Mouse (Mus musculus) urinary bladder, adult 18-20 months (tissue): Measurements from ENCODE around the gene Gcn1l1.
A peak's percentile ranks its signal among the peaks of the same experiment; 100 is the strongest.
"Not testable (repeated sequence)": the region's sequence is repeated elsewhere in the genome, so short reads cannot be mapped to it uniquely, and the experiment has no call there.

ENCODE experiments used
- DNase-seq, 2 experiments: peaks; one replicate each; pipeline ENCODE4 v3.0.0; 2022; ENCODE audit warnings: low spot score in 2 of 2, mixed read lengths in 2 of 2

Gcn1l1 gene

DNA sequence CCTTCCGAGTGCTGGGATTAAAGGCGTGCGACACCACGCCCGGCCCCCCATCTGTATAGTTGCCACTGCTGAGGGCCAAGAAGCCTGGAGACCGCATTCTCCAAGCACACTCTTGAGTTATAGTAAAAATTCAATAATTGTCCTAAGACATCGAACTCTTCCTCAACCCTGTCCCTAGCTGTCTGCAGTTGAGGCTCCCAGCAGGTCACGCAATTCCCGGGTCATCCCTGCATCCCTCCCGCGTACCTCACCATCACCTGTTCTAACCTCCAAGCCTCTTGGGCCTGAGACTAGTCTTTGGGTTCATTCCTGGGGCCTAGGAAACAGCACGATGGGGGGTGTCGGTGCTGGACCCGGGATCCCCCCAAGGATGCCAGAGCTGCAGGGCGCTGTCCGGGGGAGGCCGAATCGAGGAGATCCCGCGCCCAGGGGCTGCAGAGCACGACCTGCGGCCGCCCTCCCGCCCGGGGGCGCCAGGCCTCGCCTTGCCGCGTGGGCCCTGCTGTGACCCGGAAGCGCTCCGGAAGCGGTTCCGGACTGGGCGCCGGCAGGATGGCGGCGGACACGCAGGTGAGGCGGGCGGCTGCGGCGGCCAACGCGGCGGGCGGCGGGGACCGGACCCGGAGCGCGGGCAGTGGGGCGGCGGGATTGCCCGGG lies at the start of gene Gcn1l1:
Gcn1l1 (plus strand) TSS at position 518 of the 657 bp plus-strand sequence.
- peak; percentile 68 to 77 for DNase-seq

DNA sequence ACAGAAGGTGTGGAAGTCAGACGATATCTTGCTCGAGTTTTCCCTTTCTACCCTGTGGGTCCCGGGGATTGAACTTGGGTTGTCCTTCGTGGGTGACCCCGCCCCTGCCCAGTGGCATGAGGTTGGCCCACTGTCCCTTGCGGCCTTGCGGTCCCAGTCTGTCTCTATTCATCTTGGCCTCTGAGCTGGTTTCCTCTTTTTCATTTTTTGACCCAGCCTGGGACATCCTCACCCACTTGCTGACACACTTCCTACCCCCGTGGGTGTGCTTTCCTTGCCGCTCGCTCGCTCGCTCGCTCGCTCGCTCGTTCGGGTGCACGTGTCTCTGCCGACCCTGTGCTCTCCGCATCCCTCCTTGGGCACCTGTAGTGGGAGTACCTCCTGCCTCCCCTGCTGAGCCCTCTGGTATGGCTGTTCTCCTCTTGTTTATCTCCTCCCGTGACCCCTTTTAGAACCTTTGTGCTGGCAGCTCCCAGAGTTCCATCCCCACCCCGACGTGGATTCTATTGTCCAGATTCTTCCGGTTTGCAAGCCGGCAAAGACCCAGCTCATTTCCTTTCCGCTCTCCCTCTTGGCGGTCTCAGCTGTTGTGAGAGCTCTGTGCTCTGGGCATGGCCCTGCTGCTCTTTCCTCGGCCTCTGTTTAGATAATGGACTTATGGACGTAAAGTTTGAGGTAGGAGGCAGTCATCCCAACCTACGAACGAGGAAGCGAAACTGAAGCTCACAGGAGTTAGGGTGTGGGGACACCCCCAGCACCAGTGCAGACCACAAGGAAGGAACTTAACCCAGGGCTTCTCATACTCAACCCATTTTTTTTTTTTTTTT lies 48.8 kb upstream of the Gcn1l1 start:
- DNase-seq: no peak

DNA sequence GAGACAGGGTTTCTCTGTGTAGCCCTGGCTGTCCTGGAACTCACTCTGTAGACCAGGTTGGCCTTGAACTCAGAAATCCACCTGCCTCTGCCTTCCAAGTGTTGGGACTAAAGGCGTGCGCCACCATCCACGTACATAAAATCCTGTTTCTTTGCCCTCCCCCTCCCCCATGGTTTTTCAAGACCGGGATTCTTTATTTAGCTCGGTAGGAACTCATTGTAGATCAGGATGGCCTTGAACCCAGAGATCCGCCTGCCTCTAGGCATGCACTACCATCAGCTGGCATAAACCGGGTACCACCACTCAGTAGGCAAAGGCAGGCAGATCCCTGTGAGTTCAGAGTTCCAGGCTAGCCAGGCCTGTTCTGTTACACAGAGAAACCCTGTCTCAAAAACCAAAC lies 48.1 kb upstream of the Gcn1l1 start:
- no peak for DNase-seq

DNA sequence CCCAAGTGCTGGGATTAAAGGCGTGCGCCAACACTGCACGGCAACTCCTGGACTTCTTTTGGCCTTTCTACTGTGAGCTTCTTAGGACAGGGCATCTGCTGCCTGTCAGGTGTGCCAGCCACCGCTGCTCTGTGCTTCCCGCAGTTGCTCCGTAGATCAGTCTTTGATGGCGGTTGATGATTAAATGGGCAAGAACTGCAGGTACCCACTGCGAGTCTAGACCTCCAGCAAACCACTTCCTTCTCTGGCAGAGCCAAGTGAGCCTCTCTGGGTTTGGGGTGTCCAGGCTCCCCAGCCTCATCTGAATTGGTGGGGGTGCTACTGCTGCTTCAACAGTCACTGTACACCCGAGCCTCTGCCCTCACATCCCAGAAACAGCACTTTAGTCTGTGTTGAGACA lies 47.6 kb upstream of the Gcn1l1 start:
- DNase-seq: no peak

DNA sequence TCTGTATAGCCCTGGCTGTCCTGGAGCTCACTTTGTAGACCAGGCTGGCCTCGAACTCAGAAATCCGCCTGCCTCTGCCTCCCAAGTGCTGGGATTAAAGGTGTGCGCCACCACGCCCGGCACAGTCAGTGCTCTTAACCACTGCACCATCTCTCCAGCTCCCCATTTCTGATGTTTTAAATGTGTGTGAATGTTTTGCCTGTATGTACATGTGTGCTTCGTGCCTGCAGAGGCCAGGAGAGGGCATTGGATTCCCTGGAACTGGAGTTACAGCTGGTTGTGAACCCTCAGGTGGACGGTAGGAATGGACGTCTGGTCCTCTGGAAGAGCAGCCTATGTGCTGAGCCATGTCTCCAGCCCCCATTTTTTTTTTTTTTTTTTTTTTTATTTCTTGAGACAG lies 46.8 kb upstream of the Gcn1l1 start:
- DNase-seq: not testable (repeated sequence)

DNA sequence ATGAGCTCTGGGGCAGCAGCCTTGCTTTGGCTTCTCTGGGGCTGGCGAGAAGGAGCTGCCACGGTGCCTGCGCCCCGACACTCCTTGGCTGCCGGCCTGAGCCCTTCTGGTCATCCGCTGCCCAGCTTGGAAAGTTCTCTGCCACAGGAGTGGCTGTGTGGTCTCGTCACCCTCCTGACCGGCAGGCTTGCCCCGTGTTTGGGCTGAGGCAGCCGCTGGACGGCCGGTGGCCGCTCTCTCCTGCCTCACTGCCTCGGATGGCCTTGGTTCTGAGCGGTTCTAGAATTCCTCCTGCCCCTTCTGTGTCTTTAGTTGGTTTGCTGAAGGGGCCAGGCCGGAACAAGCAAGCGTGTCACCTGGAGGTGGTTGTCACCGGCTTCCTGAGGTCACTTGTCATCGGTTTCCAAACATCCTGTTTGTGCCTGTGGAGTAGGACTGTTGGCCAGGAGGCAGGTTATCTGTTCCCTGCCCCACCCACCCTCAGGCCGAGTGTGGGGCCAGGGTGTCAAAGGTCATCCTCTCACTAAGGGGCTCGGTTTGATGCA lies 44.7 kb upstream of the Gcn1l1 start:
- peak in 1 of 2 experiments; percentile 21 for DNase-seq

DNA sequence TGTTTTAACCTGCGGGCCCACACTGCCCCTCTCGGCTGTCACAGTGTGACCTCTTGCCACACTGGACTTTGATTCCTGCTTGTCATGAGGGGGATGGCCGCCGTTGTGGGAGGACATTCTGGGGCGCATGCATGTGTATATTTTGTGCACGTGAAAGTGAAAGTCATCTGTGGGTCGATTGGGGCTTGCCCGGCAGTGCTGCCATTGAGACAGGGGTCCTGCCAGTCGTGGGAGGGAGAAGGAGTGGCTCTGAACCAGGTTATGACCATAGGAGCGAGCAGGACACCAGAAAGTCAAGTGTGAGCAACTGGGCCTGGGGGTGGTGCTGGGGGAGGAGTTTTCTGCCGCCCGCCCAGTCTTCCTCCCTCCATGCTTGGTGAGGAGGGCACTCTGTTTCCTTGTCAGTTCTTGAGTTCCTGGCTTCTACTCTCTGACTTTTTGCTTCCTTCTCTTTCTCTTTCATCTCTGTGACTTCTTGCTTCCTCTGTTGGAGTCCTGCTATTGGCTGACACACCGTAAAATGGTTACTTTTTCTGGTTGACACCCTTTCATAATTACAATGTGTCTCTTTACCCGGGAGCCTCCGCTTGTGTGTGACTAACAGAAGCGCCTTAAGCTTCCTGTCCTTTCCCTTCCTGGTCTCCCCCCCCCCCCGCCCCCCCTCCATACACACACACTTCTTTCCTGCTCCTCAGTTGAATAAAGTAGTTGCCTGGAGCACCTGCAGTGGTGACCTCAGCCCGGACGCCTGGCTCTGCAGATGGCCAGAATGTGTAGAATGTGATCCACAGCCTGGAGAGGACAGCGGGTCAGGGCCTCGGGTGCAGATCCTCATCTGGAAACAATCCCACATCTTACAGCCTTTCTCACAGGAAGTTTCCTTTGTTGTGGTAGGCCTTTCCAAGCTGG lies 43.2 kb upstream of the Gcn1l1 start:
- no peak for DNase-seq

DNA sequence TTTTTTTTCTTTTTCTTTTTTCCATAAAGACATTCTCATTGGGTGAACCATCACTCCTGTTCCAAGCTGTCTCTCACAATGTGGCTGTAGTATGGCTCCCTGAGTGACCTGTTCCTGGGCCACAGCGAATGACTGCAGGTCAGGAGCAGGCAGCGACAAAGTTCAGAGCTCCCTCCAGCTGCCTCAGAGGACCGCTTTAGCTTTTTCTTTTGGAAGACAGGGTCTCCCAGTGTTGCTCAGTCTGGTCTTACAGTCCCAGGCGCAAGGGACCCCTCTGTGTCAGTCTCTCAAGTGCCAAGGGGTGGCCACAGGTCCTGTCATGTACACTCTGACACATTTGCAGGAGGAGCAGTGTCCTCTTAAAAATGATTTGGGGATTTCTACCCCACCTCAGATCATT lies 42.5 kb upstream of the Gcn1l1 start:
- DNase-seq: no peak

DNA sequence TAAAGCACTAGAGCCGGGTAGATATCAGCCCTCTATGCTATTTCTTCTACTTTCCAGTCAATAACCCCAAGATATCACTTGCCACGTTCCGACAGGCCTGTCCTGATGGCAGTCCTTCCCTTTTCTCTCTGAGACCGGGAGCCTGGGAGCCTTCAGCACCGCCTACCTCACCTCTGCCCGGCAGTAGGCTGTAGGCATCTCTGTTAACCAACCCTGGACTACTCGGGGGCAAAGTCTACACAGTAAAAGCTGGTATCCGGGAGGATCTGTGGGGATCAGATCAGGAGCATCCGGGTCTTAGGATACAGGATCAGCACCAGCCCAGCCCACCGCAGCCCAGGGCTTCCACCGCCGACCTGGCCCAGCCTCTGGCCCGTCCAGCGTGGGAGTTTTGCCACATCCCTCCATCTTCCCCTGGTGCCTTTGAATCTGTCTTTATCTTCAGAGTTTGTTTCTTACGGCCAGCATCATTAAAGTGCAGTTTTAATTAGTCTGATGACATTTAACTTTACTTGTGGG lies 42.0 kb upstream of the Gcn1l1 start:
- no peak for DNase-seq

DNA sequence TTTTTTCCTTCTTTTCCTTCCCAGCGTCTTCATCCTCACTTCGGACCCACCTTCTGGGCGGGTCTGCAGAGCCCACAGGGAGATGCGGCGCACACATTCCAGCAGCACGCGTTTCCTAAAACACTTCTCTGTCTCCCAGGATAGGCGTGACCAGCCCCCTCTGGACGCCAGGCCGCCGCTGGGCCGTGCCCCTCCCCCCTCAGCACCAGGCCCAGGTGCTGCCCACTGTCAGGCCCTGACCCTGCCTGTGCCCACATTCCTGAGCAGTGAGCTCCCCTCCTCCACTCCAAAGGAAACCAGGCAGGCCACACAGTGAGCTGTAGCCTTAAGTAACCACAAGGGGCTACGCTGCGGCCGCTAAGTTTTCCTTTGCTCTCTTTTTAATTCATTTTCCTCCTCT lies 41.1 kb upstream of the Gcn1l1 start:
- DNase-seq: no peak

DNA sequence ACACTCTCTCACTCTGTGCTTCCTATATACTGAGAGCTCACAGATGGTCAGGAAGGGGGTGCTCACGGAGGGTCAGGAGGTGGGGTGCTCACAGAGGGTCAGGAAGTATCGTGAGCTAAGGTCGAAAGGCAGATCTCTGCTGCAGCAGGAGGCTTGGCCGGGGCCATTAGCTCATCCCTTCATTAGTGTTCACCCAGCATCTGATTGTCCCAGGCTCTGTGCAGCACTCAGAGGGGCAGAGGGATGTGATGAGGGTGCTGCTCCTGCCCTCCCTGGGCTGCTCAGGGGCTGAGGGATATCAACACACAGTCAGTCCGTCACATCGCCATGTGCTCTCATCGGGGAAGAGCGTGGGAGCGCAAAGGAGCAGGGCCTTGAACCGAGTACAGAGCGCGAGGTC lies 40.6 kb upstream of the Gcn1l1 start:
- no peak for DNase-seq

DNA sequence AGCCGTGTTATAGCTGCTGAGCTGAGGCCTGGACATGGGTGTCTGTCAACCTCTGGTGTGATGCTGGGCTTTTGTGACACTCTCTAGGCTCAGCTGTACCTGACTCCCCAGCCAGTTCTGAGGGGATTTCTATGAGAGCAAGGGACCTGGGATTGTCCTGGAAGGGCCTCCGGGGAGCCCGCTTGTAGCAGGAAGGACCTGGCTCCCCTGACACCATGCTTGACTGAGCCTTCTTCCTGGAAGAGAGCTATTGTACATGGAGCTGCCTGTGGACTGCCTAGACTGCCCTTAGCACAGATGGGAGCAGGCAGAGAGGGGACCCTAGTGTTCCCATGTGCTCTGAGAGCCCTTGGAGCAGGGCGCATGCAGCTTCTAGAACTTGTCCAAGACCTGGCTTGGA lies 39.6 kb upstream of the Gcn1l1 start:
- no peak for DNase-seq

DNA sequence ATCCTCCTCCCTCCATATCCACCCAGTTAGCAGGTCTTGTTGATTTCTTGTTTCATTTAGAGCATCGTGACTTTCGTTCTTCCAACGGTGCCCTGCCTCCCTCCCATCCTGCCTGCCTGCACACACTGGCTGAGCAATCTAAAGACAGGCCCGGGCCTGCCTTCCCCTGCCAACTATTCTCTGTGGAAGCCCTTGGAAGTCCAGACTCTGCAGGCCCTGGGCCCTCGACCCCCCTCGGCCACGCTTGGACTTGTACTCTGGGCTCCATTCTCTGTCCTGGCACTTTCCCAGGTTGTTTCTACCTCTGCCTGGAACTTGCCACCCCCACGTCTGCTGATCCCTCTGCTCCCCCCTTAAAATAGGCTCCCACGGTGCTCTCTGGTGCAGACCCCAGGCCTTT lies 39.1 kb upstream of the Gcn1l1 start:
- peak; percentile 73 to 77 for DNase-seq

DNA sequence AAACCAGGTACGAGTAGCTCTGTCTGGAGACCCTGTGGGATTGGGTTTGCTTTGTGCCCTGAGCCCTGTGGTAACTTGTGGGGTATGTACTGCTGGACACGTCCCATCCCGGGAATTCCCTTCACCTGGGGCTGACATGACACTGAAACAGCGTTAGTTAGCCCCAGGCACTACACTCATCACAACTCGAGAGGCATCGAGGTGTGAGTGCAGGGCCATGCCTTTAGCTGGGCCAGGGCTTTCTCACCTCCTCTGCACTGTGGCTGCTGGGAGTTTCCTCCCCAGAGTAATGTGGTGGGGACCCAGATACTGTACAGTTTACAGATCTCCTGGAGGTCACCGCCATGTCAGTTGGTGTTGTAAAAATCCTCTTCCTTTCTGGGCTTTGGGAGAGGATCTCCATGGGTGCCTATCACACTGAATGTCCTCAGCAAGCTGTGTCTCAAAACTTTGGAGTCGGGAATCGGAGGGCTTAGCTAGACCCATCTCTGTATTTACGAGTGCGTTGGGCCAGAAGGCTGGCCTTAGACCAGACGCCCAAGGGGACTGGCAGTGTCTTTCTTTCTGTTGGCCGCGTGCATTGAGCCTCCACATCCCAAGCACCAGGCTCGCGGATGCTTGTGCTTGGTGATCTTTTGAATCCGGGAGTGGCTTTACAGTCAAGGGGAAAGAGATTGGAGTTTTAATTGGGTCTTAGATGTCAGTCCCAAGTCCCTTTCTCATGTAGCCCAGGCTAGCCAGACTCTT lies 38.4 kb upstream of the Gcn1l1 start:
- DNase-seq: no peak

DNA sequence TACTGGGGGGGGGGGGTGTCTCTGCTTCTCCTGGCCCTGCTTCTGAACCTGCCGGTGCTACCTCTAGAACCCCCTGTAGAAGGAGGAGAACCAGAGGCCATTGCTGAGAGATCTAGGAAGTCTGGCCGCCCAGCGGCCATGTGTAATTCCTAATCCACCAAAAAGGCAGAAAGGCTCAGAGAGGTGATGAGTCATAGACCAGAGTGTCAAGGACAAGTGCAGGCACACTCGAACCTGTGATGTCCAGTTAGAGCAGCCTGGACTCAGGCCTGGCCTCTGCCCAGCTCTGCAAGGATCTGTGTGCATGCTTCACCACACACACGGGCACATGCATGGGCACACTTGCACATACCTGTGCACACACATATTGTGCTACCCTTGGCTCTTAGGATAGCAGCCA lies 36.9 kb upstream of the Gcn1l1 start:
- no peak for DNase-seq

DNA sequence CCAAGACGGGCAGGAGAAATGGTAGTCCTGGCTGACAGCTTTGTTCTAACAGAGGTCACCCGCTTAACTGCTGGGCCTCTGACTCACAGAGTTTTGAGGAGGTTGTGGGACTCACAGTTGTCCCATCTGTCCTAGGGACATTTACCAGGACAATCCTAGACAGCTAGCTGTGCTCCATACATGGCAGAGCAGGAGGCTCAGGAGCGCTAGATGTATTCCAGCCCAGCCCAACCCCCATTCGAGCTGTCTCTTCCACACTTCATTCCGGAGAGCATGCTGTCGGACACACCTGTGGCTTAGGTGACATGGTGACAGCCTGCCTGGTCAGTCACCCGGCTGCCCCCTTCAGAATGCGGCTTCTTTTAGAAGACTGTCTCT lies 35.7 kb upstream of the Gcn1l1 start:
- DNase-seq: no peak

DNA sequence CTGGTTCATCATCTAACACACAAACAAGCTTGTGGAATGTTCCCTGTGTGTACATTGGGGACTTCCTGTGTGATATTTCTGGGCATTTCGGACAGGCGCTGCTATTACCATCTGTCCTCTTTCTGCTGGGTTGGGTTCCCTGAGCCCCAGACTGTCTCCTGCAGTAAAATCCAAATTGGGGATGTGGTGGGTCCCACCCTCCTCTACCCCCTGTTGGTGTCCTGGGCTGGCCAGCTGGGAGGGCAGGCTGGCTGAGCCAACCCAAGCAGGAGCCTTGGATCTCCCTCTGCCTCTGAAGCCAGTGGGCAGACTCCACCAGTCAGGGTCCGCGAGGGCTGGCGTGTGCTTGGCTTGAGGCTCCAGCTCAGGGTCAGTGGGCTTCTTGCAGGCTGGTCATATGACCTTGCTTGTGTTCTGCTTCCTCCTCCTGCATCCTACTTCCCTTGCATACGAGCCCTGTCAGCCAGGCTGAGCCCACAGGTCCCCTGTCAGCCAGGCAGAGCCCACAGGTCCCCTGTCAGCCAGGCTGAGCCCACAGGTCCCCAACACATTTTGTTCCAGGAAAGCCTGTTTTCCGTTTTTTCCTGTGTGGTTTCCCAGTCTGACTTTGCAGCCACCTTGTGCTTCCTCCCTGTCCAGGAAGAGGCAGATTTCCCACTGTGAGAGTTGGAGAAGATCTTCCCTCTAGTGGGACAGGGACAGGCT lies 35.2 kb upstream of the Gcn1l1 start:
- DNase-seq: no peak

DNA sequence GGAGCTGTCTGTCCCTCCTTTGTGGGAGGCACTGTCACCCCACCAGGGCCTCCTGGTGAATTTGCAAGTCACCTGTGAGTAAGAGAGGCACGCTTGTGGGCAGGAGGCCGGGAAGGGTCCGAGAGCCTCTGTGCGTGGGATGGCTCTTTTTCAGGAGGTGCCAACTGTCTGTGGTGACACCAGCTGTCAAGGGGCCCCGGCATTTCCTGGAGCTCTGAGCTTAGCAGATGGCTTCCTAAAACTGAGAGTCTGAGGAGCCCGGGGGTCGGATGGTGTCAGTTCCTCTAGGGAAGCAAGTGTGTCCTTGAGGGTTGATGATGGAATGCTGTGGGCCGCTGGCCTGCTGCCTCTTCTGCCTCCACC lies 34.6 kb upstream of the Gcn1l1 start:
- no peak for DNase-seq

DNA sequence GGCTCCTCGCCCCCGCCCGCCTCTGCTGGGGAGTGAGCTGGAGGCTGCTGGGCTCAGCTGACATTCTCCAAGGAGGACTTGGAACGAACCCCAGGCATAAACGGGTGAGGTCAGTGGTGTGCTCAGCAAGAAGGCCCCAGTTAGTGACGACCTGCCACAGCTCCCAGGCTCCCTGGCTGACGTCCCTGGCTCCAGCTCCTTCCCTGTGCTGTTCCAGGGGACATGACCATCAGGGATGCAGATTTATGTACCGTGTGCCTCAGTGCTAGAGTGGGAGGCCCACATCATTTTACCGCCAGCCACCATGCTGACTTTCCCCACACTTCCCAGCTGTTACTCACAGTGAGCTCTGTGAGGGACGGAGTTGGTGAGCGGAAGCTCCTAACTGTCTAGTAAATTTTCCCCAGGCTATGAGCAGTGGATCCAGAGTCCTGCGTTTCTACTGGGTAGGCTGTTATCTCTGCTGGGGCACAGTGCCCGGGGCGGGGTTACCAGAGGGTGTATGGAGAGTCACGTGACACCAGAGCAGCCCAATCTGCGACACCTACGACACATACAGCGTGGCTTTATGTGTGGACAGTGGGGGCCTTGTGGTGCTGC lies 33.3 kb upstream of the Gcn1l1 start:
- DNase-seq: peak in 1 of 2 experiments; percentile 76

DNA sequence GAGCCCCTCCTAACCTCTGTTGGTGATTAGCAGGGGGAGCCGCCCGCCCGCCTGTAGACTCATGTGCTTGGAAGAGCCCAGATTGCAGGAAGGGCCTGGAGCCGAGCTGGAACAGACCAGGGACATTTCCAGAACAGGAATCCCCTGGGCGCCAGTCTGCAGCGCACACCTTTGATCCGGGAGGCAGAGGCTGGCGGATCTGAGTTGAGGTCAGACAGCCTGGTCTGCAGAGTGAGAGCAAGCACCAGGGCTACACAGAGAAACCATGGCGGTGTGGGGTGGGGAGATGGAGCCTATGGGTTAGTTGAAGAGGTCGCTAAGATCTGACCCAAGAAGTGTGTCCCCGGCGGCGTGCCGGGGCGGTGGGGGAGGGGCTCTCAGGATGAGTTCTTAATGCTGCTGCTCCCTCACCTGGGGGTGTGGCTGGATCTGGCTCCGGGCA lies 30.7 kb upstream of the Gcn1l1 start:
- DNase-seq: peak in 1 of 2 experiments; percentile 70
